Mouse (Mus musculus): ENCODE results near the gene Thnsl2. TPM values are rescaled to one million over a fixed set of nuclear protein-coding genes. Genes with fewer than 3 reads are reported as not detected.

The Thnsl2 gene
- polyA plus RNA-seq, 1 experiment from 2014 or later = 3.9 TPM

GRCm38 (mm10) chr6:71088992-71089391 is 55.2 kb downstream of the Thnsl2 start:
- Histone ChIP-seq H3K27ac (replicated peaks) (no peak overlapping the region), H3K36me3 (no peaks in the 10 kb centered on the region), H3K4me1 (no peaks in the 10 kb centered on the region), H3K4me2 (replicated peaks) (no peak overlapping the region), H3K9me3 (0 out of 2 replicates have a peak, but pooled peaks cover 7% of the 10 kb centered on the region), H3K4me3 (no peak overlapping the region), H3K27me3 (no peaks in the 10 kb centered on the region), H3K9ac (replicated peaks) (no peak overlapping the region)
- ATAC-seq (ENCODE audit: low FRiP score, low read depth) = no peak
- WGBS = 69% methylated on average over 4 of the region's 4 CpGs

- no peaks in the 10 kb centered on the region for H3K36me3 ChIP-seq
- 0 out of 2 replicates have a peak, but pooled peaks cover 7% of the 10 kb centered on the region for H3K9me3 ChIP-seq
- H3K4me3 ChIP-seq = no peak overlapping the region
- no peak overlapping the region for H3K4me2 ChIP-seq (replicated peaks)
- WGBS = 86% methylated on average over 7 of the region's 7 CpGs
- no peak overlapping the region for H3K9ac ChIP-seq (replicated peaks)
- 0 out of 2 replicates have a peak, but pooled peaks cover 3% of the 10 kb centered on the region for H3K27me3 ChIP-seq
- no peak for ATAC-seq (ENCODE audit: low FRiP score, low read depth)
- no peak overlapping the region for H3K27ac ChIP-seq (replicated peaks)
- H3K4me1 ChIP-seq = no peaks in the 10 kb centered on the region
These were observed 60.8 kb downstream of the Thnsl2 start for GRCm38 (mm10) chr6:71083441-71083840.

GRCm38 (mm10) chr6:71082084-71082483 is 62.2 kb downstream of the Thnsl2 start:
- Histone ChIP-seq H3K27ac (replicated peaks) (no peak overlapping the region), H3K9me3 (0 out of 2 replicates have a peak, but pooled peaks cover 5% of the 10 kb centered on the region), H3K36me3 (no peaks in the 10 kb centered on the region), H3K9ac (replicated peaks) (no peak overlapping the region), H3K4me1 (no peaks in the 10 kb centered on the region), H3K4me2 (replicated peaks) (no peak overlapping the region), H3K27me3 (0 out of 2 replicates have a peak, but pooled peaks cover 3% of the 10 kb centered on the region), H3K4me3 (no peak overlapping the region)
- no peak for ATAC-seq (ENCODE audit: low FRiP score, low read depth)
- 83% methylated on average over 11 of the region's 11 CpGs for WGBS

GRCm38 (mm10) chr6:71081230-71081629 is 63.0 kb downstream of the Thnsl2 start:
- no peaks in the 10 kb centered on the region for H3K9me3 ChIP-seq
- H3K4me1 ChIP-seq = no peaks in the 10 kb centered on the region
- H3K36me3 ChIP-seq = no peaks in the 10 kb centered on the region
- 0 out of 2 replicates have a peak, but pooled peaks cover 3% of the 10 kb centered on the region for H3K27me3 ChIP-seq
- no peak overlapping the region for H3K9ac ChIP-seq (replicated peaks)
- no peak overlapping the region for H3K4me3 ChIP-seq
- H3K27ac ChIP-seq (replicated peaks) = no peak overlapping the region
- no peak for ATAC-seq (ENCODE audit: low FRiP score, low read depth)
- 85% methylated on average over 6 of the region's 6 CpGs for WGBS
- no peak overlapping the region for H3K4me2 ChIP-seq (replicated peaks)

Other genes starting within 250 kb of the Thnsl2 start
- not detected in 2 replicates for gene Tex37, start 225.5 kb downstream of the Thnsl2 start, polyA plus RNA-seq (2016; fragmentation: Nextera tagmentation; extraction: Ambion mirVana)
- not detected in 2 replicates for gene Foxi3, start 187.9 kb downstream of the Thnsl2 start, polyA plus RNA-seq (2016; fragmentation: Nextera tagmentation; extraction: Ambion mirVana)
- not detected in 2 replicates for gene Fabp1, start 55.4 kb upstream of the Thnsl2 start, polyA plus RNA-seq (2016; fragmentation: Nextera tagmentation; extraction: Ambion mirVana)
- gene Krcc1, start 127.2 kb upstream of the Thnsl2 start, polyA plus RNA-seq (2016; fragmentation: Nextera tagmentation; extraction: Ambion mirVana) = 28.5 and 28.8 TPM in 2 replicates
- 0.08 TPM in 1 of 2 replicates, not detected in the other for gene Smyd1, start 177.8 kb upstream of the Thnsl2 start, polyA plus RNA-seq (2016; fragmentation: Nextera tagmentation; extraction: Ambion mirVana)
- not detected in 2 replicates for gene Cd8b1, start 178.3 kb upstream of the Thnsl2 start, polyA plus RNA-seq (2016; fragmentation: Nextera tagmentation; extraction: Ambion mirVana)
- not detected in 2 replicates for gene Cd8a, start 229.0 kb upstream of the Thnsl2 start, polyA plus RNA-seq (2016; fragmentation: Nextera tagmentation; extraction: Ambion mirVana)

Measured in midbrain, embryonic 12.5 days (tissue).